Mouse (Mus musculus) cerebellum, adult 2 months (tissue): ENCODE results near the gene Gm9936.

Experiments
- CTCF ChIP-seq: fragments of 200-500 bp; IDR thresholded peaks from 2 replicates; pipeline ENCODE4 v1.5.1; 2011; ENCODE audit warnings: low read depth, mild to moderate bottlenecking, control low read depth, low read length, moderate library complexity, borderline replicate concordance; ENCODE audit not compliant: insufficient read depth
- POLR2A ChIP-seq: fragments of 200-500 bp; IDR thresholded peaks from 2 replicates; pipeline ENCODE4 v1.6.1; 2011; ENCODE audit warnings: low read length, control low read depth, borderline replicate concordance; ENCODE audit not compliant: insufficient read depth

- no peak for TF ChIP-seq CTCF
- no peak for TF ChIP-seq POLR2A
These were observed 51.0 kb downstream of the Gm9936 start for GRCm38 (mm10) chr5:114807468-114807867.
